Mouse (Mus musculus): ENCODE data around the gene Naglu.
"Not testable (repeated sequence)": the region's sequence is repeated elsewhere in the genome, so short reads cannot be mapped to it uniquely, and the experiment has no call there.

Gene Naglu

DNA sequence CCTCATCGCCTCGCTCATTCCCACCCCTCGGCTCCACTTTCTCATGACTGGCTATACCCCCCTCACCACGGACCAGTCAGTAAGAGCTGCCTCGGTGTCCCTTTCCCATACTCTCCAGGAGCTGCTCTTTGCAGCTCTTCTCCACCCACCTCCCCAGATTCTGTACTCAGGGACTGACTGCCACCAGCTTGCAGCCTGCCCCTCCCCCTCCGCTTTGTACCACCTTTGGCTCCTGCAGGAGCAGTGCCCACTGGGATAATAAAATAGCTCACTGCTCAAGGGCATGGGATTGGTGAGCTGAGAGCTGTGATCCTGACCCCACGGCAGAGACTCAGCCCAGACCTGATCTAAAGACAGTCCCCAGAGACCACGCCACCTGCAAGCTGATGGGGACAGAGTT is 54.7 kb downstream of the Naglu start:
- not testable (repeated sequence) for DNase-seq (ENCODE audit: low spot score in 2 of 2)

DNA sequence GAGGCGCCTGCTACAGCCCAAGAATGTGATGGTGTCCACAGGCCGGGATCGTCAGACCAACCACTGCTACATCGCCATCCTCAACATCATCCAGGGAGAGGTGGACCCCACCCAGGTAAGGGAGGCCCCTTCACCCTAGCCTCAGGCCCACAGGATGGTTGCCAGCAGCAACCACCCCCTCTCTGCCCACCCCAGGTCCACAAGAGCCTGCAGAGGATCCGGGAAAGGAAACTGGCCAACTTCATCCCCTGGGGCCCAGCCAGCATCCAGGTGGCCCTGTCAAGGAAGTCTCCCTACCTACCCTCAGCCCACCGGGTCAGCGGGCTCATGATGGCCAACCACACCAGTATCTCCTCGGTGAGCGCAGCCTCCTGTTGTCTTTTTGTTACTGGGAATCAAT is 55.2 kb downstream of the Naglu start:
- DNase-seq (ENCODE audit: low spot score in 2 of 2), result not testable (repeated sequence)

DNA sequence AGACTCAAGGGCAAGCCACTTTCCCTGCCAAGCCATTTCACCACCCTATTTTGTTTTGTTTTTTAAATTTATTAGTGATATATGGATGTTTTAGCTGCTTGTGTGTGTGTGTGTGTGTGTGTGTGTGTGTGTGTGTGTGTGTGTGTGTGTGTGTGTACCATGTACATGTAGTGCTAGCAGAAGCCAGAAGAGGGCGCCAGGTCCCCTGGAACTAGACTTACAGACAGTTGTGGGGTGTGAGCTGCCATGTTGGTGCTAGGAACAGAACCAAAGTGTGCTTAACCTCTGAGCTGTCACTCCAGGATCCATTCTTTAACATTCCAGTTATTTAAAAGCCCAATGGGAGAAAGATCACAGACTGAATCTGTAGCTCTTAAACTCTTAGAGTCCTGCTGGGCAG is 57.3 kb downstream of the Naglu start:
- no peak for DNase-seq (ENCODE audit: low spot score in 2 of 2)

Data from thymus, postnatal 10 days (tissue).